Mouse (Mus musculus) neural tube, embryonic 14.5 days (tissue): ENCODE measurements around the gene Elf3. TPM values are rescaled to one million over a fixed set of nuclear protein-coding genes. Genes with fewer than 3 reads are reported as not detected.
"Not testable (repeated sequence)": the region's sequence is repeated elsewhere in the genome, so short reads cannot be mapped to it uniquely, and the experiment has no call there.

Experiments used
- ATAC-seq: fragments of 200-750 bp; cut with Nextera tagmentation; 2 replicates; pipeline ENCODE4 v1.8.0; 2017; ENCODE audit warnings: low read depth, mild to moderate bottlenecking, moderate TSS enrichment, moderate library complexity
- H3K27ac ChIP-seq: fragments of 300-500 bp; sonication (generic); 2 replicates; pipeline ENCODE4 v1.5.1; 2014; ENCODE audit warnings: low read depth, mild to moderate bottlenecking, control low read depth, low read length, moderate library complexity, mixed read lengths
- H3K27me3 ChIP-seq: fragments of 300-500 bp; sonication (generic); 2 replicates; pipeline ENCODE4 v1.6.1; 2014; ENCODE audit warnings: low read length; ENCODE audit not compliant: control insufficient read depth, insufficient read depth
- H3K36me3 ChIP-seq: fragments of 300-500 bp; sonication (generic); 2 replicates; pipeline ENCODE4 v1.6.1; 2014; ENCODE audit warnings: low read length, mixed read lengths; ENCODE audit not compliant: control insufficient read depth, insufficient read depth
- H3K4me1 ChIP-seq: fragments of 300-500 bp; sonication (generic); 2 replicates; pipeline ENCODE4 v1.6.1; 2014; ENCODE audit warnings: low read length; ENCODE audit not compliant: control insufficient read depth, insufficient read depth
- H3K4me2 ChIP-seq: fragments of 300-500 bp; sonication (generic); 2 replicates; pipeline ENCODE4 v1.6.1; 2014; ENCODE audit warnings: mild to moderate bottlenecking, low read depth, low read length, control low read depth
- H3K4me3 ChIP-seq: fragments of 300-500 bp; sonication (generic); 2 replicates; pipeline ENCODE4 v1.5.1; 2014; ENCODE audit warnings: low read depth, low read length, control low read depth, mixed read lengths
- H3K9ac ChIP-seq: fragments of 300-500 bp; sonication (generic); replicated peaks from 2 replicates; pipeline ENCODE4 v1.6.1; 2014; ENCODE audit warnings: low read depth, mild to moderate bottlenecking, control low read depth, low read length, mixed read lengths
- H3K9me3 ChIP-seq: fragments of 300-500 bp; sonication (generic); 2 replicates; pipeline ENCODE4 v1.6.1; 2016; ENCODE audit warnings: low read length; ENCODE audit not compliant: control insufficient read depth
- WGBS: fragments of 180-500 bp; shearing (Covaris S2); extraction: QIAGEN DNeasy Blood & Tissue Kit; methylation state at CpG from one replicate; pipeline ENCODE4 v1.1.7; 2014; 5-methylcytosine and 5-hydroxymethylcytosine counted together
- polyA plus RNA-seq: library from polyadenylated mRNA; unstranded; fragments of >200 nt; fragmentation: Nextera tagmentation; extraction: Ambion mirVana; gene quantifications from 2 replicates; pipeline ENCODE4 v1.2.1, GENCODE M21; 2014

The Elf3 gene
- polyA plus RNA-seq, 1 experiment from 2014 or later = 0.35 TPM

GRCm38 (mm10) chr1:135251405-135251804 lies 7.0 kb downstream of the Elf3 start:
- Histone ChIP-seq H3K4me1 (no peaks in the 10 kb centered on the region), H3K4me3 (no peak overlapping the region), H3K9ac (no peak overlapping the region), H3K36me3 (no peaks in the 10 kb centered on the region), H3K4me2 (no peak overlapping the region), H3K27me3 (no peaks in the 10 kb centered on the region), H3K27ac (no peak overlapping the region), H3K9me3 (no peaks in the 10 kb centered on the region)
- WGBS = 92% methylated on average over 8 of the region's 8 CpGs
- no peak for ATAC-seq

- no peak overlapping the region for H3K4me2 ChIP-seq
- H3K9me3 ChIP-seq = no peaks in the 10 kb centered on the region
- H3K4me3 ChIP-seq = no peak overlapping the region
- no peaks in the 10 kb centered on the region for H3K36me3 ChIP-seq
- no peaks in the 10 kb centered on the region for H3K27me3 ChIP-seq
- 75% methylated on average over 2 of the region's 3 CpGs for WGBS
- H3K4me1 ChIP-seq = no peaks in the 10 kb centered on the region
- no peak overlapping the region for H3K27ac ChIP-seq
- no peak for ATAC-seq
- H3K9ac ChIP-seq = no peak overlapping the region
Measured at GRCm38 (mm10) chr1:135250706-135251105, 7.7 kb downstream of the Elf3 start.

- ATAC-seq = peak; percentile 91
- H3K27ac ChIP-seq = no peak overlapping the region
- H3K9me3 ChIP-seq = no peaks in the 10 kb centered on the region
- no peaks in the 10 kb centered on the region for H3K27me3 ChIP-seq
- H3K4me2 ChIP-seq = peak overlapping the region; percentile 44
- WGBS = 2% methylated on average over 15 of the region's 15 CpGs
- peak overlapping the region; percentile 45 for H3K9ac ChIP-seq
- no peaks in the 10 kb centered on the region for H3K4me1 ChIP-seq
- H3K36me3 ChIP-seq = no peaks in the 10 kb centered on the region
- peak overlapping the region; percentile 32 for H3K4me3 ChIP-seq
Measured at GRCm38 (mm10) chr1:135248434-135248850, 9.9 kb downstream of the Elf3 start.

GRCm38 (mm10) chr1:135244014-135244413 lies 14.4 kb downstream of the Elf3 start:
- H3K4me1 ChIP-seq = no peaks in the 10 kb centered on the region
- no peak for ATAC-seq
- no peak overlapping the region for H3K4me2 ChIP-seq
- no peaks in the 10 kb centered on the region for H3K9me3 ChIP-seq
- no peak overlapping the region for H3K9ac ChIP-seq
- H3K27me3 ChIP-seq = no peaks in the 10 kb centered on the region
- 82% methylated on average over 8 of the region's 8 CpGs for WGBS
- H3K27ac ChIP-seq = no peak overlapping the region
- H3K36me3 ChIP-seq = no peaks in the 10 kb centered on the region
- H3K4me3 ChIP-seq = no peak overlapping the region

- H3K4me1 ChIP-seq, ATAC-seq, H3K4me2 ChIP-seq, H3K36me3 ChIP-seq, H3K9ac ChIP-seq, H3K27ac ChIP-seq, H3K4me3 ChIP-seq, H3K27me3 ChIP-seq, H3K9me3 ChIP-seq: not testable (repeated sequence)
- WGBS = 88% methylated on average over 4 of the region's 4 CpGs
Measured at GRCm38 (mm10) chr1:135240206-135240605, 18.2 kb downstream of the Elf3 start.

- Histone ChIP-seq H3K9ac (no peak overlapping the region), H3K9me3 (no peaks in the 10 kb centered on the region), H3K4me1 (no peaks in the 10 kb centered on the region), H3K4me3 (no peak overlapping the region), H3K27me3 (no peaks in the 10 kb centered on the region), H3K36me3 (no peaks in the 10 kb centered on the region), H3K4me2 (no peak overlapping the region), H3K27ac (no peak overlapping the region)
- no peak for ATAC-seq
- whole genome bisulfite sequencing = 76% methylated on average over 12 of the region's 12 CpGs
Measured at GRCm38 (mm10) chr1:135237131-135237851, 21.1 kb downstream of the Elf3 start.

- 87% methylated on average over 12 of the region's 12 CpGs for WGBS
- Histone ChIP-seq H3K27ac (no peak overlapping the region), H3K9me3 (no peaks in the 10 kb centered on the region), H3K9ac (no peak overlapping the region), H3K27me3 (no peaks in the 10 kb centered on the region), H3K4me3 (no peak overlapping the region), H3K4me2 (no peak overlapping the region), H3K36me3 (no peaks in the 10 kb centered on the region), H3K4me1 (no peaks in the 10 kb centered on the region)
- no peak for ATAC-seq
Measured at GRCm38 (mm10) chr1:135234771-135235170, 23.6 kb downstream of the Elf3 start.

GRCm38 (mm10) chr1:135233961-135234360 lies 24.4 kb downstream of the Elf3 start:
- no peak for ATAC-seq
- Histone ChIP-seq H3K4me2 (no peak overlapping the region), H3K27me3 (no peaks in the 10 kb centered on the region), H3K9ac (no peak overlapping the region), H3K36me3 (no peaks in the 10 kb centered on the region), H3K9me3 (no peaks in the 10 kb centered on the region), H3K4me1 (no peaks in the 10 kb centered on the region), H3K4me3 (no peak overlapping the region), H3K27ac (no peak overlapping the region)
- 94% methylated on average over 6 of the region's 6 CpGs for WGBS

GRCm38 (mm10) chr1:135231878-135232277 lies 26.5 kb downstream of the Elf3 start:
- not testable (repeated sequence) for H3K9ac ChIP-seq, H3K27me3 ChIP-seq, H3K4me3 ChIP-seq, H3K9me3 ChIP-seq, H3K36me3 ChIP-seq, ATAC-seq, H3K4me2 ChIP-seq, H3K27ac ChIP-seq, H3K4me1 ChIP-seq
- WGBS = 79% methylated on average over 20 of the region's 20 CpGs
